Mouse (Mus musculus) layer of hippocampus, adult 18-20 months (tissue): ENCODE data around the gene Lpgat1. TPM values are rescaled to one million over a fixed set of nuclear protein-coding genes. Genes with fewer than 3 reads are reported as not detected.

Experiments used
- DNase-seq, 2 experiments: peaks; one replicate each; pipeline ENCODE4 v3.0.0; 2022; ENCODE audit warnings: low spot score in 2 of 2
- total RNA-seq, 2 experiments: library from RNA; stranded (reverse); gene quantifications; 2 replicates each; pipeline ENCODE4 v1.2.3; 2021

Lpgat1 gene
- total RNA-seq, 2 experiments from 2014 or later = 124 to 133 TPM

- DNase-seq = no peak
Observed at GRCm38 (mm10) chr1:191733822-191734221, 16.2 kb downstream of the Lpgat1 start.

GRCm38 (mm10) chr1:191736425-191736824, 18.8 kb downstream of the Lpgat1 start:
- no peak for DNase-seq

GRCm38 (mm10) chr1:191737871-191738270, 20.2 kb downstream of the Lpgat1 start:
- no peak for DNase-seq

GRCm38 (mm10) chr1:191738726-191739125, 21.1 kb downstream of the Lpgat1 start:
- no peak for DNase-seq

- DNase-seq = no peak
Observed at GRCm38 (mm10) chr1:191740587-191741361, 23.1 kb downstream of the Lpgat1 start.

- DNase-seq = no peak
Observed at GRCm38 (mm10) chr1:191741635-191742034, 24.0 kb downstream of the Lpgat1 start.

GRCm38 (mm10) chr1:191748431-191748830, 30.8 kb downstream of the Lpgat1 start:
- no peak for DNase-seq

- no peak for DNase-seq
Observed at GRCm38 (mm10) chr1:191756520-191757199, 39.0 kb downstream of the Lpgat1 start.

- DNase-seq = no peak
Observed at GRCm38 (mm10) chr1:191774106-191774505, 56.5 kb downstream of the Lpgat1 start.

GRCm38 (mm10) chr1:191775116-191775515, 57.5 kb downstream of the Lpgat1 start:
- no peak for DNase-seq

GRCm38 (mm10) chr1:191777521-191777920, 59.9 kb downstream of the Lpgat1 start:
- DNase-seq = no peak

- no peak for DNase-seq
Observed at GRCm38 (mm10) chr1:191780470-191780869, 62.8 kb downstream of the Lpgat1 start.

- DNase-seq = peak in 1 of 2 experiments; percentile 44
Observed at GRCm38 (mm10) chr1:191785108-191785507, 67.5 kb downstream of the Lpgat1 start.

- DNase-seq = no peak
Observed at GRCm38 (mm10) chr1:191786255-191786654, 68.6 kb downstream of the Lpgat1 start.

GRCm38 (mm10) chr1:191787379-191787778, 69.7 kb downstream of the Lpgat1 start:
- DNase-seq = peak in 1 of 2 experiments; percentile 37

- DNase-seq = no peak
Observed at GRCm38 (mm10) chr1:191792991-191793390, 75.4 kb downstream of the Lpgat1 start.

GRCm38 (mm10) chr1:191793888-191794532, 76.4 kb downstream of the Lpgat1 start:
- DNase-seq = no peak

GRCm38 (mm10) chr1:191796238-191796896, 78.7 kb downstream of the Lpgat1 start:
- no peak for DNase-seq

GRCm38 (mm10) chr1:191802093-191802819, 84.6 kb downstream of the Lpgat1 start:
- DNase-seq = no peak

- DNase-seq = peak; percentile 43 to 73
Observed at GRCm38 (mm10) chr1:191802820-191803655, 85.4 kb downstream of the Lpgat1 start.
